In genomic region chr16:38742659-38743131, GRCm38 (mm10) we compare ENCODE assay signal across 8 mouse cellular contexts. TPM values are rescaled to one million over a fixed set of nuclear protein-coding genes. Genes with fewer than 3 reads are reported as not detected.
DNase-seq lines count a peak whose midpoint lies in the region; ATAC-seq lines count a peak whose summit lies in the region.

No protein-coding gene starts in this region.

- H3K9ac ChIP-seq in intestine, embryonic 16.5 days (ENCODE audit: low read depth, low read length), result peak overlapping the region; percentile 86

- under 1% methylated on average over 13 of the region's 13 CpGs for WGBS in intestine, embryonic 16.5 days

- H3K4me2 ChIP-seq in intestine, embryonic 16.5 days (ENCODE audit: low read depth, low read length), result peak overlapping the region; percentile 94

- peaks cover 11% of the 10 kb centered on the region; the same call in 1 of the 2 replicates for H3K4me1 ChIP-seq in intestine, embryonic 16.5 days (ENCODE audit: control insufficient read depth, insufficient read depth, low read length)

- DNase-seq in right cerebral cortex, adult 18-20 months, result peak; percentile 49
- no peak for DNase-seq in right cerebral cortex, postnatal 14 days
- peak; percentile 45 for DNase-seq in forelimb bud, embryonic 11.5 days (ENCODE audit: low read depth, low spot score)
- DNase-seq in lung, postnatal 36 days, result peak; percentile 51
- DNase-seq in right cerebral cortex, postnatal 4 days, result peak; percentile 17
- DNase-seq in spleen, postnatal 10 days (ENCODE audit: low spot score in 2 of 2), result no peak

- H3K4me3 ChIP-seq in intestine, embryonic 16.5 days (ENCODE audit: low read length), result peak overlapping the region; percentile 80

- no peaks in the 10 kb centered on the region for H3K36me3 ChIP-seq in intestine, embryonic 16.5 days (ENCODE audit: control insufficient read depth, insufficient read depth, low read length)

- no peaks in the 10 kb centered on the region for H3K9me3 ChIP-seq in intestine, embryonic 16.5 days (ENCODE audit: control insufficient read depth, low read length)

- ATAC-seq in cerebellum, adult (ENCODE audit: insufficient number of reproducible peaks, low FRiP score, low TSS enrichment), result peak; percentile 64
- no peak; the same call in none of the 2 replicates for ATAC-seq in intestine, embryonic 16.5 days

- H3K27ac ChIP-seq in intestine, embryonic 16.5 days (ENCODE audit: low read length), result peak overlapping the region; percentile 84

- H3K27me3 ChIP-seq in intestine, embryonic 16.5 days (replicated peaks; ENCODE audit: control insufficient read depth, insufficient read depth, low read length), result no peaks in the 10 kb centered on the region

RNA-seq across cellular contexts. Expression of gene B4galt4, which starts 0.6 kb away (rescaled TPM):
- polyA plus RNA-seq in intestine, embryonic 16.5 days (2015; fragmentation: Nextera tagmentation; extraction: Ambion mirVana), result 21.7 and 22.0 TPM in 2 replicates

RNA-seq across cellular contexts. Expression of gene Arhgap31, which starts 29.6 kb away (rescaled TPM):
- polyA plus RNA-seq in intestine, embryonic 16.5 days (2015; fragmentation: Nextera tagmentation; extraction: Ambion mirVana), result 5.7 TPM in 2 replicates

RNA-seq across cellular contexts. Expression of gene Upk1b, which starts 57.4 kb away (rescaled TPM):
- polyA plus RNA-seq in intestine, embryonic 16.5 days (2015; fragmentation: Nextera tagmentation; extraction: Ambion mirVana), result 12.0 and 13.6 TPM in 2 replicates

Comparison
In these comparisons a context has a peak if more than half of its experiments do, and no peak if none do; other contexts are left out.
1. DNase-seq: peak in right cerebral cortex, adult 18-20 months (single experiment), forelimb bud, embryonic 11.5 days (single experiment), lung, postnatal 36 days (single experiment) and right cerebral cortex, postnatal 4 days (single experiment); none in right cerebral cortex, postnatal 14 days (single experiment) and spleen, postnatal 10 days (0 of 2).